Mouse (Mus musculus) thymus, postnatal 4 days (tissue): ENCODE data around the gene Cmtm2b.
A peak's percentile ranks its signal among the peaks of the same experiment; 100 is the strongest.

Source experiments
- DNase-seq: peaks from one replicate; pipeline ENCODE4 v3.0.0; 2021

Cmtm2b gene

DNA sequence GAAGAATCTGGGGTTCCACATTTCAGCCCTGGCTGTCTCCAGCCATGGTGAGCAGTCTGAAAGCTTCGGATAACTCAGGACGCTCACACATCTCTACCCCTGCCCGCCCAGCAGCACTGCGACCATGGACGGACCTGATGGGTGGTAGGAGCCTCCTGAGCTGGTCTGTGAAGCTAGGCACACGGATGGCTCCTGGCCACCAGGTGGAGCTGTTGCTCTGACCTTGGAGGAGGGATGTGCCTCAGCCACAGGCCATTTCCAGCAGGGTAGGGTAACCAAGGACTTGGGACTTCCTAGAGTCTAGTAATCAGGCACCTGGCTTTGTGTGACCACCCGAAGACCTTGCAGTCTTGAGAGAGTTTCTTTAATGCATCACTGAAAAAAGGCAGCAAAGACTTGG lies 21.9 kb downstream of the Cmtm2b start:
- peak; percentile 93 for DNase-seq

DNA sequence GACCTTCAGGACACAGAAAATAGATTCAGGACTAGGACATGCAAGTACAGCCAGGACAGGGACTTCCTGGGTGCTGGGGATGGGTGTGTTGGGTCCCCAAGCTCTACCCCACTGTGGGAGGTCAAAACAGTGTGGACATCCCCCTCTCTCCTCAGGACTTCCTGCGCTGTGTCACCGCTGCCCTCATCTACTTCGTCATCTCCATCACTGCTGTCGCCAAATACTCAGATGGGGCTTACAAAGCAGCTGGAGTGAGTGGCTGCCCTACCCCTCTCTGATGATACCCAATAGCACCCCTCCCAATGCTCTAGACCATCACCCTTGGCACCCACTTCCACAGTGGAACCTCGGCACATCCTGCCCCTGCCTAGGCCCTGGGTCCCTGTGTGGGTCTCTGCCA lies 22.6 kb downstream of the Cmtm2b start:
- no peak for DNase-seq

- no peak for DNase-seq
Observed at GRCm38 (mm10) chr8:104346706-104347105, 24.7 kb downstream of the Cmtm2b start.

DNA sequence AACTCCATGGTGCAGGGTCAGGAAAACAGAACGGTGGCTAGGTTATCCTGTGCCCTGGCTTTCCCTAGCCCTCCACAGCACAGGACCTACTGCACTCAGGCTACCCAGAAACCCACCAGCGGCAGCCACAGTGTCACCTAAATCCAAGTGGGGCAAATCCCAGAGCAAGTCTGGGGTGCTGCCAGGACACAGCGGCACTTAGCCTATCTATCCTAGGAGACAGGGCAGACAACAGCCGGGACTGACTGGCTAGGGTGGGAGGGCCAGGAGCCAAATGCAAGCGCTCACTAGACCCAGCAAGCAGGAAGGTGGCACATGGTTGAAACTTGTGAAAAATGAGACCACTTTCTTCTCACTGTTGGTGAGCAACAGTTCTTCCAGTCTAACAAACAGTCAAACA lies 26.9 kb downstream of the Cmtm2b start:
- no peak for DNase-seq

DNA sequence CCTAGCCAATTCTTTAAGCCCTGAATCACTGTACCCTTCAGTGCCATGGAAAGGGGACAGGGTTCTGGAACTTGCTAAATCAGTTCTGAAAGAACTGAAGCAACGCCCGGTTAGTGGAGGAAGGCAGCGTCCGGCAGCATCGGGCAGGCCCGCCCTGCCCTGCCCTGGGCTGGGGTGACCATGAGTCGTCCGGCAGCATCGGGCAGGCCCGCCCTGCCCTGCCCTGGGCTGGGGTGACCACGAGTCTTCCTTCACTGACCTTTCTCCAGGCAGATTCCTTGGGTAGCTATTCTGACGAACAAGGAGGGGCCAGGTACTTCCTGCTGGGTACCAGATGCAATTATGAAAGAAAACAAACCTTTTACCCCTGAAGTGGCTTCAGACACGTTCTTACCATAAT lies 28.0 kb downstream of the Cmtm2b start:
- DNase-seq, result no peak

DNA sequence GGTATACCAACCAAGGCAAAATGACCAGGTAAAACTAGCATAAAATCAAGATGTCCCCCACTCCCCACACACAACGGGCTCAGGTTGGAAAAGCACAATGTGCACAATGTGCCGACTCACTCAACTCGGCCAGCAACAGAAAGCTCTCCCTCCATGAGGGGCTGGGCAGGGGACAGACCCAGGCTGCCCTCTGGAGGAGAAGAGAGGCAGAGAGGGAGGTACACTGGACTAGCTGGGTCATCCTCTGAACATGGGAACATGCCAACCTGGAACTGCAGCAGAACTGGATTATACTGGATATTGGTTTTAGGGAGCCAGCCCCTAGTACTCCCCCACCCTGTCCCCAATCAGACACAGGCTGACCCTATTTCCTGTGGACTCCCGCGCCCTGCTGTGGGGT lies 31.2 kb downstream of the Cmtm2b start:
- DNase-seq, result no peak

- DNase-seq, result no peak
Observed at GRCm38 (mm10) chr8:104354504-104354903, 32.5 kb downstream of the Cmtm2b start.

- no peak for DNase-seq
Observed at GRCm38 (mm10) chr8:104358637-104359036, 36.6 kb downstream of the Cmtm2b start.

DNA sequence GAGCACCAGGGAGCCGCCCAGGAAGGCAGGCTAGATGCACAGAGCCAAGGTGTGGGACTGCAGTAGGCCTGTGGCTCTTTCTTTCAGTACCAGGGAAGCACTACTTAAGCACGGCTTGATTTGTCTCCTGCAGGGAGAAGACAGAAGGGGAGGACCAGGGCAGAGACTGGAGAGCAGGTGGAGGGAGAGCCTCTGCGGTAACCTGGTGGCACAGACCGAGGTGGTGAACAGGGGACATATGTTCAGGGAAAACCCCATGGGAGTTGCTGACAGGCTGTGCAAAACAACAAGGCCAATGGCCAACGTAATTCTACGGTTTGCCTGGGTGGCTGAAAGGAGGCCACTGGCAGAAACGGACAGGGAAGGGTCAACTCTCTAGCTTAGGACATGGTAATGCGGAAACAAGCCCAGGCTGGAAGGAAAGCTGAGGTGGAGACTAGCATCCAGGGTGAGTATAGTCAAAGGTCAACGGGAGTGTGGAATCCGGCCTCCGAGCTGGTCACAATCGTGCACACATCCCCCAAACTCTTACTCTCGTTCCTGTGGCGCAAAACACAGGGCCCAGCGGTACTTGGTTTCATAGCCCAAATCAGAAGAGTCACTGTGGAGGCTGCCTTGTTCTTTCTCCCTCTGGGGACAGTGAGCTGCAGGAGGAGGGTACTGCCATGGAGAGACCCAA lies 37.9 kb downstream of the Cmtm2b start:
- no peak for DNase-seq

GRCm38 (mm10) chr8:104365695-104366094 lies 43.7 kb downstream of the Cmtm2b start:
- no peak for DNase-seq

DNA sequence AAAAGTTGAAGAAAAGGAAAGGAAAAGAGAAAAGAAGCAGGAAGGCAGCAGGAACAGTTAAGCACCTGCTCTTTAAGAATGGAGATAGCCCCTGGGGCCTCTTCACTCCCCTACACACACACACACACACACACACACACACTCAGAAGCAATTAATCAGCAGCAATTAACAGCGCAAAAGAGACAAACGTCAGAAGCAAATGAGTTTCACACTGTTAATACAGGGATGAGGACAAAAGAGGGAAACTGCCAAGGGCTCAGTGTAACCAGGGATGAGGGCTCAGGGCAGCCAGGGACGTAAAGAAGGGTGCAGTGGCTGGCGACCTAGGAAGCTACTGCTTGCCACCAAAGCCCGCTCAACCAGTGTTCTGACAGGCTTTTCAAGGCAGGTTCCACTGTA lies 45.4 kb downstream of the Cmtm2b start:
- DNase-seq, result no peak

- no peak for DNase-seq
Observed at GRCm38 (mm10) chr8:104369591-104369990, 47.6 kb downstream of the Cmtm2b start.

DNA sequence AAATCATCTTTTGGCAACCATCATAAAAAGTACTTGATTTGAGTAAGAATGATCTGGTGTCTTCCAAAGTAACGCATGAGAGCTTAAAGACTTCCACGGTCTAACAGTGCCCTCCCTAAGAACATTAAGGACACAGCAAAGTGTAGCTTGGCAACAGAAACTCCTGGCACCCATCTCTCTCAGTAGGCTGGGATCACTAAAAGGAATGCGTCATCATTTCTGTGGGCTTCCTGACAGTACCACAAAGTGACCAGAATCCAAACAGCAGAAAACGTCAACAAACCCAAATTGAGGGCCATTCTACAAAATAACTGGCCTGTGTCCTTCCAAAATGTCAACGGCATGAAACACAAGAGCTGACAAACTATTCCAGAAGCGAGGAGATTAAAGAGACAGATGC lies 48.0 kb downstream of the Cmtm2b start:
- no peak for DNase-seq

- no peak for DNase-seq
Observed at GRCm38 (mm10) chr8:104371121-104371520, 49.1 kb downstream of the Cmtm2b start.

DNA sequence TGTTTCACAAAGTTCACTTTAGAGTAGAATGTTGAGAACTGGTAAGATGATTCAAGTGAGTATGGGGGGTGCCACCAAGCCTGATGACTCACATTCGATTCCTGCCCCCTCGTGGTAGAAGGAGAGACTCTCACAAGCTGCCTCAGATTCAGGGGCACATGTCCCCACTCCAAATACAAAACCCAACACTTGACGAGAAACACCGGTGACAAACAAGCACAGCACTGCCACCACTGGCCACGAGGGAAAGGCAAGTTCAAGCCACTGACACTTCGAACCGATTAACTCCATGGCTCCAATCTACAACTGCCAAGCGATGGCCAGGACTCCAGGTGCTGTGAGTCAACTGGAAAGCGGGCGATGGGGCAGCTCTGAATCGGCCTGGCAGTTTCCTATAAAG lies 51.7 kb downstream of the Cmtm2b start:
- DNase-seq, result peak; percentile 13

GRCm38 (mm10) chr8:104374269-104374668 lies 52.2 kb downstream of the Cmtm2b start:
- DNase-seq, result no peak

GRCm38 (mm10) chr8:104374864-104375846 lies 53.1 kb downstream of the Cmtm2b start:
- no peak for DNase-seq

DNA sequence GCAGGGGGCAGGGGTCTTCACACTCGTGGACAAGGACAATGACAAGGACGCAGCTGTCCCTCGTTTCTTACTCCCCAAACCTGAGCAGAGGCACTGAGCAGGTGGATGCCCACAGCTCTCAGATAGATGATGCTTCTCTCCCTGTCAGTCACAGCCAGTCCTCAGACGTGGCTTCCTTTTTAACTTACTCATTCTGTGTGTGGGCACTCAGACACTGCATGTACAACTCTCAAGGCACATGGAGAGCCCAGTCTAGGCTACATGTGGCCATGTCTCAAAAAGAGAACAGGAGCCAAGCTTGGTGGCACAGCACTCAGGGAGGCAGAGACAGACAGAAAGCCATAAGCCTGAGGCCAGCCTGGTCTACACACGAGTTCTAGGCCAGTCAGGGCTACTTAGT lies 53.9 kb downstream of the Cmtm2b start:
- DNase-seq, result no peak

- no peak for DNase-seq
Observed at GRCm38 (mm10) chr8:104376669-104377068, 54.6 kb downstream of the Cmtm2b start.

GRCm38 (mm10) chr8:104379301-104379836 lies 57.3 kb downstream of the Cmtm2b start:
- DNase-seq, result no peak

- DNase-seq, result no peak
Observed at GRCm38 (mm10) chr8:104380269-104380668, 58.2 kb downstream of the Cmtm2b start.
